Mouse (Mus musculus): ENCODE data around the gene Dock9.
"Not testable (repeated sequence)": the region's sequence is repeated elsewhere in the genome, so short reads cannot be mapped to it uniquely, and the experiment has no call there.

Gene Dock9

DNA sequence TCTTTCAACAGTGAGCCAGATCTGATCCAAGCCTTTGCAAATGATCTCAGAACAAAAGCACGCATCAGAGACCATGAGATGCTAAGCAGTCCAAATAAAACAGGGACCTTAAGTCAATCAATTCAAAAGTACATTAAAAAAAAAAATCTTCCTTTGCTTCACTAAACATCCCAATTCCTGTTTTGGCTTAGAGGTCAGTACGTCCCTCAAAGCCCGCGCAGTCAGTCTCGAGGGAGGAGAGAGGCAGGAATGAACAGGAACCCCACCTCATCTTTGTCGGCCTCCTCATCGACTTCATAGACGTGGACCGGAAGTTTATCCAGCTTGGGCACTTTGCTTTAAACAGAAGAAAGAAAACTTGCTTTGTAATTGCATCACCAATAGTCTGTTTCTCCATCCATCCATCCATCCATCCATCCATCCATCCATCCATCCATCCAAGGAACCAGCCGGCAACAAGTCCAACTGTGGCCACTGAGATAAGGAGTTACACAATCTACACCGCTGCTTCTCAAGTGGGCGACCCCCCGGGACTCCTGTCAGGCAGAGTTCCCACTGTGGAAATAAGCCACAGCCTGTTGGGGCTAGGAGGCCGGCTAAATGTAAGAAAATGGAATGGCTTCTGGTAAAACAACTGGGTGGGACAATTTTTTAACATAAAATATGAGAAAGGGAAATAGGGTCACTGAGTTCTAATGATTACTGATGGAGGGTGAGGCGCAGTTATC lies 137.3 kb downstream of the Dock9 start:
- no peak for DNase-seq (ENCODE audit: low spot score)

DNA sequence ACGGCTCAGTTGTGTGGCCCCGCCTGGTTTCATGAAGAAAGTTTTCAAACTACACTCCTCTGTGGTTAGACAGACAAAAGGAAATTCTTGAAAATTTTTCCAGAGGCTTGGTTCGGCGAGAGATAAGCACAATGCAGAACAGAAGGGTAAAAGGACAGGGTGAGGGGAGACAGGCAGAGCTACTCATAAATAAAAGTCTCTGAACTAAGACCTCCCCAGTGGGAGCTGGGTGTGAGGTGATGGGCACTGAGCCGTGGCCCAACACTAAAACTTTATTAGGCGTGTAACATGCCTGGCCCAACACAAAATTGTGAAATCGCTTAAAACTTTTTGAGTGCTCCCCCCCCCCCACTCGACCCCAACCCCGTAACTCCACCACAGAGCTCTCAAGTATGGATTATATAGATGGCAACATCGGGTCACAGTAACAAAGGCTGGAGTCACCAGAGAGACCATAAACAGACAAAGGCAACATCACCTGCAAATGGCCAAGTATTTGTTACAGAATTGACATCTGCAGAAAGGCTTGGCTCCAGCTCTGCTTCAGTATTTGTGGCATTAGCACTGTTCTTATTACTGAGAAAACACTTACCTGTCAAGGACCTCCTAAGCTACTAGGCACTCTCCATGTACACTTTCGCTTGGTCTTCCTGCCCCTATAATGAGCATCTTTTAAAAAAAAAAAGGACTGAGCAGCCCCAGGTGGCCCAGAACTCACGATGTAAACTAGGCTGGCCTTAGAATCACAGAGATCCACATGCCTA lies 138.4 kb downstream of the Dock9 start:
- no peak for DNase-seq (ENCODE audit: low spot score)

DNA sequence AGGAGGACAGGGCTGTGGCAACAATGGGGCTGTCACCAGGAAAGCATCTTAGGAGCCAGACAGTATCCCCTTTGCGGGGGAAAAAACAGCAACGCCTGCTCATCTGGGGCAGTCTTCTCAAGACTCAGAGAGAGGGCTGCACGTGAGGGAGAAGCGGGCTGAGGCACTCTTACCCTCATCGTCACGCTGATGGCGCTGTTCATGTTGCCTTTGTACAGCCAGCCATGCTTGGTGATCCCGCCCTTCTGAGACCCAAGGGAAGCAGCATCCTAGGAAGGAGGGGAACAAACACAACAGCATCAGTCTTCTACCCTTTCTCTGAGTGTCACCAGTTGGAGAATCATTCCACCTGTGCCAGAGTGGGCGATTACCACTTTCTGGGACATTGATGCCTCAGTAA lies 139.1 kb downstream of the Dock9 start:
- no peak for DNase-seq (ENCODE audit: low spot score)

DNA sequence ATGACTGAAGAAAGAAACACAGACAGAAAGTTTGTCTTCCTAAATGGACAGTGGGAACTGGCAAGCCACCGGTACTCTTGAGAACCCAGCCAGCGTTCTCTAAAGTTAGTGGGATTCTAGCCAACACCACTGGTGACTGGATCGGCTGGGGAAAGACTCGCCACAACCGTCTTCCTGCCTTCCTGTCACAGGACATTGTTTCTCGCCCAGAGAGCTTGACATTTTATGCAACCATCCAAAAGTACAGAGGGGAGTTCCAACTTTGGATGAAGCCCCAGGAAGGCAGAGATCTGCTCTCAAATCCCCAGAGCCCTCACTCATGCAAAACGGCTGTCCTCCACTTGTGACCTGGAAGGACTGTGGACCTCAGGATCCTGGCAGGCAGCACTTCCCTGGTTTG lies 140.0 kb downstream of the Dock9 start:
- DNase-seq (ENCODE audit: low spot score): no peak

DNA sequence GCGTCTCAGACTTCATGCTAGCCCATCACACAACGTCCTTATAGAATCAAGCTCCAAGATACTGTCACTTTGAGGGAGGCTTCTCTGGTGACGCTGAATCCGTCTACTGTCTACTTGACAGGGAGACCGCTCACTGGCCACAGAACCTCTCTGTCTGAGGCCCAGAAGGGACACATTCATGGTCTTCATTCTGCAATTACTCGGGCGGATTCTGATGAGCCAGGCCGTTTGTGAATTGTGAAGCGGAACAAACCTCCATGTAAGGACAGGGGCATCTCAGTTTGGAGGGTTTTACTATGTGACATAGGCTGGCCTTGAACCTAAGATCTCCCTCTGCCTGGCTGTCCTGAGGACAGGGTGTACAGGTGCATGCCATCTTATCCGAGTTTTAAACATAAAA lies 140.7 kb downstream of the Dock9 start:
- DNase-seq (ENCODE audit: low spot score): no peak

DNA sequence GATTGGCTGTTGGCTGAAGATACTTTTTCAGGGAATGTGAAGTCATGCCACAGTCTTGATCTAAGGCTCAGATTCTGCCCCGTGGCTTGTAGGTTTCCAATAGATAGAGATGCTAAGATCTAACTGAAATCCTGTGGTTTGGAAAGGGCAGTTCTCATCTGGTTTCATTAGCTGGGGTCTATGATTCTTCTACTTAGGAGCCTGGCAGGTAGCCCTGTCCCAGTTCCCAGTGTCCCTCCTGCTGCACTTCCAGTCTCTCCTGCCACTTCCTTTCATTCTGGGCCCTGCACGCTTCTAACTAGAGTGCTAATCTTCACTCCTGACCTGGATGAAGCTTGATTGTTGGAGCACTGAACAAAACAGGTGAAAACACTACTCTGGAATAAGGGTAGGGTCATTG lies 142.7 kb downstream of the Dock9 start:
- DNase-seq (ENCODE audit: low spot score): no peak

DNA sequence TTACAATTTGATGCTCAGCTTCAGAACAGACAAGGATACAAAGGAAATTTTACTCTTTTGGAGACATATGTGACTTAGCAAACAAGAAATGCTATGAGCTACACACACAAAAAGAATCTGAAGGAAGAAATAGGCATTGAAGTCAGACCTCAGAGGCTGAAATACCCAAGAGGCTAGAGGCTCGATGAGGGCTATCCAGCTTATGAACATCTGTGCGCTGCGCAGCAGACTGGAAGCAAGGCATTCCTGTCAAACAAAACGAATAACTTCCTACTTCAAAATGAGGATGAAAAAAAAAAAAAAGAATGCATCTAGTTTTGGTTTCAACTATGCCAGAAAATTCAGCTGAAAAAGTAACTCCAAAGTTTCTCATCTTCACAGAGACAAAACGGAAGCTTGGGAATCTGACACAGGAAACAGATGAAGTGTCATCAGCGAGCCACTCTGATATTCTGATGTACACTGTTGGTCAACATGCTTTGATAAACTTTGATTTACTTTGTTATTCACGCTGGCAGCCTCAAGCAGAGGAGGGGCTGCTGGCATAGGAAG lies 143.1 kb downstream of the Dock9 start:
- DNase-seq (ENCODE audit: low spot score): no peak

DNA sequence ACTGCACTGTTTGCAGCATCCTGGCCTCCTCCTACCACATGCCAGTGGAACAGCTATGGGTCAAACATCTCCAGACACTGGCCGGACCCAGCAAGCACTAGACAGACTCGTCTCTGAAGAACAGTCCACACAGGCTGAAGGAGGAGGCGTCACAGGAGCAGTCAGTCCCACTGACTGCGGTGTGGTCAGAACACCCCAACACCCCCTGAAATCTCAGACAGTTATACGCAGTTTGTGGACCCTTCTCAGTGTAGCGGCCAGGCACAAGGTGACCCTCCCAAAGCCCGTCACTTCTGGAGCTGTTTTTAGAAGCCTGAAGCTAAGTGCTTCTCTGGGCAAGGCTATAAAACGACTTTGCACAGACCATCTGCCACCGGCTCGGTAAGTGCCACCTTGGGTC lies 143.9 kb downstream of the Dock9 start:
- DNase-seq (ENCODE audit: low spot score): no peak

DNA sequence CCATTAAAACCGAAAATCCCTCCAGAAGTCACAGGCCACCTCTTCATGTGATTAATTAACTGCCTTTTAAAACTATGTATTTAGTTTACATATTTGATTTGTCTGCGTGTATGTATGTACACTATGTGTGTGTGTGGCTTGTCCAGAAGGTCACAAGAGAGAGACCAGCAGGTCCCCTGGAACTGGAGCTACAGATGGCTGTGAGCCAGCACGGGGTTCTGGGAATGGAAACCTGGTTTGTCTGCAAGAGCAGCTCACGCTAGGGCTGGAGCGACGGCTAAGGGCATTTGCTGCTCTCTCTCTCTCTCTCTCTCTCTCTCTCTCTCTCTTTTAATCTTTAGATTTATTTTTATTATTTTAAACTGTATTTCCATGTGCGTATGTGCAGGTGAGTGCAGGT lies 144.4 kb downstream of the Dock9 start:
- no peak for DNase-seq (ENCODE audit: low spot score)

DNA sequence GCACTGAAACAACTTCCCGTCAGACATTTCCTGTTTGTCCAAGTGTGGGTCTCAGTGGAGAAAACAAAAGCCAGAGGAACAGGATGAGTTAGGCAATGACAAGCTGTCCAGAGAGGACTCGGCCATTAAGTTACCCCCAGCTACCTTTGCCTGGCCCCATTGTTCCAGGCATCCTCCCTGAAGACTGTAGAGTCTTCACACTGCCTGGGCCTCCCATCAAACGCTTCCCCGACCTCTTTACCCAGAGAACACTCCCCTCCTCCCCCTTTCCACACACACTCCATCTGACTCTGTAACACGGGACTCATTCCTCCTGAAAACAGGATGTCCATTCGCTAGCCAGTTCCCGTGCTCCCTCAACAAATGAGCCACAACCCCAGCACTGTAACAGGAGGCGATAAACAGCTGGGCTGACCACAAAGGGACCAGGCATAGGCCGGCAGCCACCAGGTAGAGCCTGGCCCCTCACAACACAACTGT lies 149.0 kb downstream of the Dock9 start:
- no peak for DNase-seq (ENCODE audit: low spot score)

DNA sequence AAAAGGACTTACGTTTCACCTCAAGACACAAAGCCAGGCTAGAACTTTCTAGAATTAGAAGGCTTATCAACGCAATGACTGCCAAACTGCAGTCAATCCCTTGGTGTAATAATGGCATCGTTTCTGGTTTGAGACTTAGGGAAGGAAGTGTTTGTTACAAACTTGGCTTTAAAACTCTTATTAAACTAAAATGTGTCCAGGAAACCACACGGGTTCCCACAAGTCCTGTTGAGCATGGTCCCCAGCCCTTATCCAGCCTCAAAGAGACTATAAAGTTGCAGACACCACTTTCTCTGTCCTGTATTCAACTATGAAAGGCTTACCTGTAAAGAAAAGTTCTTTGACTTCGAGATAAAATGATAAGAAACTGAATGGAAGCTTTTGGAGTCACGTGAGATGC lies 149.9 kb downstream of the Dock9 start:
- DNase-seq (ENCODE audit: low spot score): no peak

DNA sequence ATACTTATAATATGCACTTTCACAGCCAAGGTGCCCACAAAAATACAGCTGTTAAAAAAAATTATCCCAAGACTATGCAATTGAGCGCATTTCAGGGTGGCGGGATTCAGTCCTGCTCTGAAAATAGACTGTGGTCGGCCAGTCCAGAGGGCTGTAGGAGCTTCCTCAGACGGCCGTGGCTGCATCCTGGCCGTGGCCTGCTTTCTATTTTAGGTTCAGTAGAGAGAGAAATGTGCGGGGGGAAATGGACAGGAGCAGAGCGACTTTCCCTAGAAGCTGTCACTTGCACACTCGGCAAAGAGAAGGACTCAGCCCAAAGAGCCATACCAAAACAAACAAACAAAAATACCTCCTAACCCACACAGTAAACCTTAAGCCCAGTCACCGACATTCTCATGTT lies 151.0 kb downstream of the Dock9 start:
- no peak for DNase-seq (ENCODE audit: low spot score)

DNA sequence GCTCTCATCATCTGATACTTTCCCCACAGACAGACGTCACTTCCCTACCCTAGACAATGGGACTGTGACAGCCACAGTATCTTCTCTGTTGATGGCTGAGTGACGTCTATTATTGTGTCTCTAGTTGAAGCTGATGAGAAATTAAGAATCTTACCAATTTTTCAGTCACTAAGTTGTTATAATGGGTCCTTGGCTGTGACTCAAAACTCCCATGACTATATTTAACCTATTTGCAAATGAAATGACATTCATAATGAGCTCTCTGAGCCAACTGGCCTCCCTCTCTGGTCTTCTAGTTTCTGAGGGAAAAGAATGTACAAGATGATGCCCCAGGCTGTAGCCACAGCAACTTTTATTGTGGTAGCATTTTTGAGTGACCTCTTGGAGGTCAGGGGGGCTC lies 153.3 kb downstream of the Dock9 start:
- DNase-seq (ENCODE audit: low spot score): no peak

DNA sequence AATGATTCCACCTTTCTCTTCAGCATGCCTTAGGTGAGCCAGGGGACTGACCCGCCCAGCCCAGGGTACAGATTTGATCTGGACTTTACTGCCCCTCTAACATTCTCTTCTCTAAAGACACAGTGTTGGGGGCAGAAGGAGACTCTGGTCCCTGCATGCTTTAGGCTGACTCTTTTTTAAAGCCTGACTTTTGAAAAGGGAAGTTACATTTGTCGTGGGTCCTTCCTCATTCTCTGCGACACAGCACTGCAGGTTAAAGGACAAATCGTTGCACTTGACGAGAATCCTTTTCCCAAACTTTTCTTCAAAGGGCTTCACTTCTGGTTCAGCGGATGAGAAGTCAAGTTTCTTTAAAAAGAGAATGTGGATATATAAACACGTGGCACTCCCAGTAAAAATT lies 156.4 kb downstream of the Dock9 start:
- DNase-seq (ENCODE audit: low spot score): no peak

DNA sequence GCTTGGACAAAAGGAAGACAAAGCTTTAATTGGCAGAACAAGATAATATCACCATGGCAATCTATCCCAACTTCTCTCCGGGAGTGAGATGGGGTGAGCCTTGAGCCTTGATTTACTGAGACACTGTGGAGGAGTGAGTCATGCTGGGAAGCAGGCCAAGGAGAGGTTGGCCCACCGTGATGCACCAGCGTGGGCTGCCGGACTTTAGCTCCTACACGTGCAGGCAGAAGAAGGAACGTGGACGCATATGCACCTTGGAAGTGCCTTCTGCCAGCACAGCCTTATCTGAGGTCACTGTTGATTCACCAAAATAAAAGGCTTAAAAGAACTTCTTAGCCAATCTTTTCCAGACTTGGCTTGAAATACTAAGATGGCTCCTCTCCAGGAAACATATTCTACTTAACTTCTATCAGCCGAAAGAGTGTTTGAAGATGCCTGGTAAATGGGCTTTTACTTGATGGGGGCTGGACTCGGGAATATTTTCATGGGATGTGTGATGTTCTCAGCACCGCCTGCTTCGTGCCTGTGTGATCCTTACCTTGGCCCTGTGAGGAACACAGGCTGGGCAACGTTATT lies 160.6 kb downstream of the Dock9 start:
- peak; percentile 38 for DNase-seq (ENCODE audit: low spot score)

DNA sequence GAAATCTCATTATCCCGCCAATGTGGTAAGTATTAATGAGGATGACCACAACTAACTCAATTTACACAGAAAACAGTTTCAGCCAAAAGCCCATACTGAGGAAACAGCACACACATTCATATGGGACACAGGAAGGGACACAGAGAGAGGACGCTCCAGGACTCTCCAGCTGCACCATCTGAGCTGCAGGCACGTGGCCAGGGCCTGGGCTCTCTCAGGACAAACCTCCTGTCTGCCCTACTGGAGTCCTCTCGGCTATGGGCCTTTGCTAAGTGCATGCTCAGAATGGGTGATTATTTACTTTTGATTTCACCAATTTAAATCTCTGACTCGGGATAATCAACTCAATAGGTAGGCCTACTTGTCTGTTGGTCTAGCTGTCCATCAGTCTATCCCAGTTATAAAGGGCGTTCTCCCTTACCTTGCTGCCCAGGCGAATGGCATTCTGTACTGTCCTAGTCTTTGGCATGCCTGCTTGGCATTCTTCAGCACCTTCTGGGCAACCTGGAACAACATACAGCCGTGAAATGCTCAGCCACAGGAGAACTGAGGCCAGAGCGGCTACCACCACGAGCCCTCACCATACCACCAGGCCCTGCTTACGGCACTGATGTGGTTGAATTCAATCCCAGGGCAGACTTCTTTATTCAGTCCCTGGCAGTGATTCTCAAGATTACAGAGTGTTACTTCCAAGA lies 162.8 kb downstream of the Dock9 start:
- no peak for DNase-seq (ENCODE audit: low spot score)

DNA sequence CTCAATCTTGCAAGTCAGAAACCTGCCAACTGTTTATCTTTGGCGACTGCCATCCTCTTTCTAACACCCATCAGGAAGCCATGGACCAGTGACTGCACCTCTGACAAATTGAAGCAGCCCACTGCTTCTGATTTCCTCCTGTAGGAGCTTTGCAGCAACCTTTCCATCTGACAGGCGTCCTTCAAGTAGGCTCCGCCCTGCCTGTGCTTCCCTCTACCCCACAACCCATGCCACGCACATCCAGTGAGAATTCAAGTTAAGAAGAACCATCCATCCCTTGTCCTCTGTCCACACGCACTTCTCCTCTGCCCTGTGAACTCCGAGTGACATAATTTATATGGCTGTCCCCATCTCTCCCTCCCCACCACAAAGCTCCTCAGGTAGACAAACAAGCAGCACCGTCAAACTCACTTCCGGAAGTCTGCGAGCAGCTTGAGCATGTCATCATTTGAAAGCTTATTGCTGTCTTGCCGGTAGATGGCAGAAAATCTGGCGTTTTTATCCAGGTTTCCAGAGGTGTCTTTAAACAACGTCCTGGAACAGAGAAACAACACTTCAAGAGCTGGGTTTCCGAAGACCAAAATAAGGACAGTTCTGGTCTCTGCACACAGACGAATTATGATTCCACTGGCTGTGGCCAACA lies 163.4 kb downstream of the Dock9 start:
- DNase-seq (ENCODE audit: low spot score): no peak

DNA sequence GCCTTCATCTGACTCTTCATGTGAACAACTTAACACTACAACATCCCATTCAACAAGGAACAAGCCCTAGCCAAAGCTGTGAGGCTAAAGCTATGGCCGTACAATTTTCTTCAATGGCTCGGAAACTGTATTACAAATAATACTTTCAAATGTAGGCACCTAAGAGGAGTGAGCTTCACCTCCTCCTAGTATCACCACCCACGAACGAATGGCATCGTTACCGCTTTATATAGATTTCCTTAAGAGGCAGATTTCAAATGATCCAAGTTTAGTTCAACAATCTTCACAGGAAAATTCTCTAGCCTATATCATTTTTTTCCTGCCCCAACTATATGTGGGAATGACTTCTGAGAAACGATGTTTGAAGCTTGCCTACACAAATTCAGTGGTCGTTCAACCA lies 165.7 kb downstream of the Dock9 start:
- DNase-seq (ENCODE audit: low spot score): no peak

DNA sequence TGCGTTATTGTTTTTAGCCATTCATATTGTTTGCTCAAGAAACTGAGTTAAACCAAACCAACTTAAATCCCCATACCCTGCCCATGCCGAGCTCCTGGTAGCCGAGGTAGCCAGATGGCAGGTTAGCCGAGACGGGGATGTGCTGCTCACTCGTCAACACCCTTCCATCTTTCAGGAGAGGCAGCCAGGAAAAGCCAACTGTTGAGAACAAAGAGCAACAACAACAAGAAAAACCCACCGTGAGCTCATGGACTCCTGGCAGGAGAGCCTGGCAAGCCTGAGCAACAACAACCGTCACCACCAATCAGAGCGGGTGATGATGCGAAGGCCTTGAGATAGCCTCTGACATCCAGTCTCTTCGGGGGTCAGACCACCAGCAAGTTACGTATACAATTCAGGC lies 170.9 kb downstream of the Dock9 start:
- DNase-seq (ENCODE audit: low spot score): no peak

DNA sequence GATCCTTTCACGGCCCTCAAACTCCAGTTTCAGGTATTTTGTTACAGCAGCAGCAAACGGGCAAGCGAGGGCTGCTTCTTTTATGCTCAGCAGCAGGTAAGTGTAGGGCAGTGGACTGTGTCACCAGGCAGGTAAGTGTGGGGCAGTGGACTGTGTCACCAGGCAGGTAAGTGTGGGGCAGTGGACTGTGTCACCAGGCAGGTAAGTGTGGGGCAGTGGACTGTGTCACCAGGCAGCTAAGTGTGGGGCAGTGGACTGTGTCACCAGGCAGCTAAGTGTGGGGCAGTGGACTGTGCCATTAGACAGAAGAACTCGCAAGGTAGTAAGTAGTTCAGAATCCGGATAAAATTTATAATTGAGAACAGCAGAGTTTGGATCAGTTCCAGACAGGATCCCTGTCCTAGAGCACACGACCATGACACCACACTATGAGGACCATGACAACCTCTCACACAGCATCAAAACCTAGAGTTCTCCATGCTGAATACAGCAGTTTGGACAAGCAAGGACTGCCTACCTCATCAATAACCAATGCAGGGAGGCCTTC lies 173.6 kb downstream of the Dock9 start:
- not testable (repeated sequence) for DNase-seq (ENCODE audit: low spot score)

DNA sequence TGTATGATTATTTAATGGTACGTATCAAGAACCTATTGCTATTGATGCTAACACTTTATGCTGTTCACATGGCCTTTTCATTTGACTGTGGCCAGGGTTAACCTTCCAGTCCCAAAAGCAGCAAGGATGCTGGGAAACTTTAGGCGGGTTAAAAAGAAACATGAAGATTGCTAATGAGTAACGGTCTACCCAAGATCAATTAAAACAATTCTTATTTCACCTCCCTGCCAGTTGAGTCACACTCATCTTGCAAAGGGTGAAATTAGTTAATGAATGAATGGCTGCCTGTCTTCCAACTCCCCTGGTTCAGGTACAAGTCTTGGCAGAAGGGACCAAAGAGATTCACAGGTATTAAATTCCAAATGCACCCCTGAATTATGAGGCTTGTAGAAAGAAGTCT lies 175.8 kb downstream of the Dock9 start:
- no peak for DNase-seq (ENCODE audit: low spot score)

DNA sequence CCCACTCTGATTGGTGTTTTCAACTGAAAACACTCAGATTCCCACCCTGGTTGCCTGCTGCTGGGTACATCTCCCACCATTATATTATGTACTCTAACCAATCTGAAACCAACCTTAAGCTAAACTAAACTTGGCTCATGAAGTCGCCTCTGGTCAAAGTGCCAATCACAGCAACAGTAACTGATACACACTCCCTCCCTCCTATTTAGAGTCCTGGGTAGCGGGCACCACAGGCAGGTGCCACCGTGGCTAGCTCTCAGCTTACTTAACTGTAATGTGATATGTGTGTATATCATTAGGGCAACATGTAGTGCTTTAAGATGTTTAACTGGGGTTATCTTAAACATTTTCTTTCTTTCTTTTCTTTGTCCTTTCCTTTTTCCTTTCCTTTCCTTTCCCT lies 177.1 kb downstream of the Dock9 start:
- DNase-seq (ENCODE audit: low spot score): no peak
